Mouse (Mus musculus) brain, adult 2 months (tissue): ENCODE measurements around the gene Hrh3.

Experiments
- DNase-seq: peaks from one replicate; pipeline ENCODE4 v3.0.0; 2011; ENCODE audit warnings: low read depth, low spot score

Hrh3 gene

GRCm38 (mm10) chr2:180105441-180106190, 1.3 kb upstream of the Hrh3 start:
- DNase-seq = no peak

- no peak for DNase-seq
Observed at GRCm38 (mm10) chr2:180104659-180105377, 530 bp upstream of the Hrh3 start.

GRCm38 (mm10) chr2:180103151-180103977, 924 bp downstream of the Hrh3 start:
- peak; percentile 61 for DNase-seq

GRCm38 (mm10) chr2:180099529-180099928, 4.8 kb downstream of the Hrh3 start:
- DNase-seq = peak; percentile 61

GRCm38 (mm10) chr2:180098167-180098566, 6.1 kb downstream of the Hrh3 start:
- DNase-seq = peak; percentile 51

GRCm38 (mm10) chr2:180097585-180097984, 6.7 kb downstream of the Hrh3 start:
- DNase-seq = no peak

GRCm38 (mm10) chr2:180095711-180096110, 8.6 kb downstream of the Hrh3 start:
- DNase-seq = no peak

- no peak for DNase-seq
Observed at GRCm38 (mm10) chr2:180090285-180090684, 14.0 kb downstream of the Hrh3 start.

GRCm38 (mm10) chr2:180087472-180087871, 16.8 kb downstream of the Hrh3 start:
- no peak for DNase-seq

- DNase-seq = no peak
Observed at GRCm38 (mm10) chr2:180086637-180087027, 17.7 kb downstream of the Hrh3 start.

GRCm38 (mm10) chr2:180085926-180086636, 18.2 kb downstream of the Hrh3 start:
- peak; percentile 61 for DNase-seq

GRCm38 (mm10) chr2:180084565-180084964, 19.7 kb downstream of the Hrh3 start:
- DNase-seq = peak; percentile 48

GRCm38 (mm10) chr2:180083063-180083462, 21.2 kb downstream of the Hrh3 start:
- DNase-seq = peak; percentile 61

- no peak for DNase-seq
Observed at GRCm38 (mm10) chr2:180080680-180081079, 23.6 kb downstream of the Hrh3 start.

GRCm38 (mm10) chr2:180077622-180078021, 26.7 kb downstream of the Hrh3 start:
- no peak for DNase-seq

- DNase-seq = no peak
Observed at GRCm38 (mm10) chr2:180072886-180073285, 31.4 kb downstream of the Hrh3 start.

- DNase-seq = no peak
Observed at GRCm38 (mm10) chr2:180071671-180072070, 32.6 kb downstream of the Hrh3 start.

- DNase-seq = peak; percentile 96
Observed at GRCm38 (mm10) chr2:180070481-180071453, 33.5 kb downstream of the Hrh3 start, which contains the start of gene Mtg2. Gene Mtg2, plus strand, starts transcription at chr2:180070588.

- no peak for DNase-seq
Observed at GRCm38 (mm10) chr2:180069770-180070480, 34.4 kb downstream of the Hrh3 start.
